Mouse (Mus musculus) retina, adult 2 months (tissue): ENCODE measurements around the gene Mob2.
A peak's percentile ranks its signal among the peaks of the same experiment; 100 is the strongest.

Experiments used
- DNase-seq: peaks from one replicate; pipeline ENCODE4 v3.0.0-alpha.2; 2012; ENCODE audit warnings: low read depth, low spot score

The Mob2 gene

DNA sequence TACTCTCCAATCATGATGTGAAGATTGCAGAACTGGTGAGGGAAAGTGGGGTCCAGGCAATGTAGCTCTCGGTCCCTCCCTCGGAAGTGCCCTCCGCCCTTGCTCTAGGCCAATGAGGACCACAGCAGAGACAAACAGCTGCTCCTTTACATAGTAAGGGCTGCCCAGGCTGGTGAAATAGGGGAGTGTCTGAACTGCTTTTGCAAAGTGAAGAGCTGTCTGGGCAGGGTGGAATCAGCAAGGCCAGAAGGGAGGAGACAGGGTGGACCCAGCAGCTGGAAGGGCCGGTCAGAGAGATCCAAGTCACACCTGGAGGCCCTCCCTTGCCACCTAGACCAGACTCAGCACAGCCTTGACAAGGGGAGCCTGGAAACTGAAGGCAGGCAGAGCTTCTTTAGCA is 34.9 kb downstream of the Mob2 start:
- DNase-seq: no peak

DNA sequence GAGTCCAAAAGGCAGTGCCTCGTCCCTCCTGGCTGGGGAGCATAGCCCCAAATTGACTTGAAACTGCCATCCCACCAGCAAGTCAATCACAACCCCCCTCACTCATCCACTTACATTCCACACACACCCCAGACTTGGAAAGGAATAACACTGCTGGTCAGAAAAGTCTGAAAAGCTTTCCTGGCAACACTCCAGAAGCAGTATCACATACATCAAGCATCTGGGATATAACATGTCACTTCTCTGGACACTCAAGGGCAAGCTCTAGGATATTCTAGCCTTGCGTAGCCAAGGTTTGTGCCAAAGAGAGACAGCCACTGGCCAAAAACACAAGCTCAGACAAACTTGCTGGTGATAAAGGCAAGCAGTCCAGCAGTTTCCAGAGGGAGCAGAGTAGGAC is 35.7 kb downstream of the Mob2 start:
- no peak for DNase-seq

GRCm38 (mm10) chr7:142020827-142021226 is 40.0 kb downstream of the Mob2 start:
- DNase-seq: no peak

GRCm38 (mm10) chr7:142019699-142020098 is 41.2 kb downstream of the Mob2 start:
- no peak for DNase-seq

DNA sequence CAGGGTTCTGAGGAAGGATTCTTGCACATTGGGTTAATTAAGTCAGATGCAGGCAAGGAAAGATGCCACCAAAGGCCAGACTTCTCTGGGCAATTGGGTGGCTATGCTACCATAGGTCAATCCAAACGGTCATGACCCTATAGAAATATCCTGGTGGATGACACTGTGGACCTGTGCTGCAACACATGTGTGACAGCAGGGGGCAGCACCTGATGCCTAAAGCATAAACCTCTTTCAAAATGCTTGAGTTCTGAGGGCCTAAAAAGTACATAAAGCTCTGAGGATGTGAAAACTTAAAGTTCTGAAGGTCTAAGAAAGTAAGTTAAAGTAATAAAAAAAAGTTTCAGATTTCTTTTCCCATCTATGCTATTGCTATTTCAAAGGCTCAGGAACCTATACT is 44.3 kb downstream of the Mob2 start:
- DNase-seq: peak; percentile 26

- no peak for DNase-seq
These were observed 59.1 kb downstream of the Mob2 start for GRCm38 (mm10) chr7:142001597-142002340.

DNA sequence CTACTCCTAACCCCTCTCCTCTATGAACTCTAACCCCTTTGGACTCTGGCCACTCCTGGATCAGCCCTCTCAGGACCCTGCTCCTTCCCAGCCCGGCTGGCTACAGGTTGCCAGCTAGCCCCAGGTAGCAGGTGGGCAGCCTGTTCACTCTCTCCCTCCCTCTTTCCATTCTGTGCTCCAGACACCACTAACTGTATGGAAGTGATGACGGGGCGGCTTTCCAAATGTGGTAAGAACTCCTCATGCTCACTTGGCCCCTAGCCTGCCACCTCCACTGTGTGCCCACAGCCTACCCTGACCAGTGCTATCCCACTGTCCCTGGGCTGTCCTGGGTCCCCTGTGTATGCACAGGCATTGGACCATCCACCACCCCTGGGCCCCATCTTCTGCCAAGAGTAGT is 60.2 kb downstream of the Mob2 start:
- no peak for DNase-seq

- DNase-seq: no peak
These were observed 66.7 kb downstream of the Mob2 start for GRCm38 (mm10) chr7:141994121-141994520.

DNA sequence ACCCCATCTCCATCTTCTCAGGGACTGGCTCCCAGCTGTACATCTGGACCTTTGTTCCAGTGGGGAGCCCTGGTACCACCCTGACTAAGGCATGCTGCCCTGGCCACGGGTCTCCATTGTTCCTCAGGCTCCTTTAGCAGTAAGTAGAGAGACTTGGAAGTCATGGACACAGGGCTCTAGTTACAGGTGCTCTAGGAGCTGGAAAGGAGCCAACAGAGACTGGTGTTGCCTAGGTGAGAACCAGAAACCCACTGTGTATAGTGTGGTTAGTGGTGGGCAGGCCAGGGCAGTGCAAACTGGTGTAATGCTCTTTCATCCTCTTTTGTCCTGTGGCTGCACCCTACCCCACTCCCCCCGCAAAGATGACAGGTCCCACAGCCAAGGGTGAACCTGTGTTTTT is 69.7 kb downstream of the Mob2 start:
- DNase-seq: no peak

DNA sequence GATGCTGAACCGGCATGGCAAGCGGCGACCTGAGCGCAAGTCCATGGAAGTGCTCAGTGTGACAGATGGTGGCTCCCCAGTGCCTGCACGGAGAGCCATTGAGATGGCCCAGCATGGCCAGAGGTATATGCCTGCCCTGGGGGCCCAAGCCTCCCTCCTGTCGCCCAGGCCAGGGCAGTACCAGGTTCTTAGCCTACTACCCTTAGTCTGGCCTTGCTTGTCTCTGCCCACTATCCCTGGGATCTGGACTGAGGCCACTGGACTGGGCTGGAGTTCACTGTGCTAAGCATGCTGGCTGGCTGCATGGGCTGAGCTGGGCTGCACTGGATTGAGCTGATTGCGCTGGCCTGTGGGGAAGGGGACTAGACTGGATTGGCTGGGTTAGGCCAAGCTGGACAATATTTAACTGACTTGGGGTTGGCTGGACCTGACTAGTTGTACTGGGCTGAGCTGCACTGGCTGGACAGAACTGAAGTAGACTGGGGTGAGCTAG is 72.5 kb downstream of the Mob2 start:
- DNase-seq: no peak

- no peak for DNase-seq
These were observed 79.6 kb downstream of the Mob2 start for GRCm38 (mm10) chr7:141981237-141981636.

DNA sequence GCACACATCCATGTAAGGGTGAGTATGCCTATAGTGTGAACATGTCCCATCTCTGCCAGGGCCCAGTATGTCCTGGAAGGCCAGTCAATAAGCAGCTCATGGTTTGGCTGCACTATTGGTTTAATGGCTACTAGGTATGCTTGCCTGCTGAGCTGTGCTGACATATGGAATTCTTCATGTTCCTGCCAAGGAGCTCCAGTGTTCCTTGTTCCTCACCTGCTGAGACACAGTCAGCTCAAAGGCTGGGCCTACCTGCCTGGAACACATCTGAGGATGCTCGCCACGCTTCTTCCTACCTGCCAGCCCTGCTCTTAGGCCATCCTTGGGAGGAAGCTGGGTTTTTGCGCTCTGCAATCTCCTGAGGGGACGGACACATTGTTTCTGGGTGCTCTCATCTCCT is 81.6 kb downstream of the Mob2 start:
- no peak for DNase-seq

GRCm38 (mm10) chr7:141978003-141978402 is 82.9 kb downstream of the Mob2 start:
- DNase-seq: no peak

DNA sequence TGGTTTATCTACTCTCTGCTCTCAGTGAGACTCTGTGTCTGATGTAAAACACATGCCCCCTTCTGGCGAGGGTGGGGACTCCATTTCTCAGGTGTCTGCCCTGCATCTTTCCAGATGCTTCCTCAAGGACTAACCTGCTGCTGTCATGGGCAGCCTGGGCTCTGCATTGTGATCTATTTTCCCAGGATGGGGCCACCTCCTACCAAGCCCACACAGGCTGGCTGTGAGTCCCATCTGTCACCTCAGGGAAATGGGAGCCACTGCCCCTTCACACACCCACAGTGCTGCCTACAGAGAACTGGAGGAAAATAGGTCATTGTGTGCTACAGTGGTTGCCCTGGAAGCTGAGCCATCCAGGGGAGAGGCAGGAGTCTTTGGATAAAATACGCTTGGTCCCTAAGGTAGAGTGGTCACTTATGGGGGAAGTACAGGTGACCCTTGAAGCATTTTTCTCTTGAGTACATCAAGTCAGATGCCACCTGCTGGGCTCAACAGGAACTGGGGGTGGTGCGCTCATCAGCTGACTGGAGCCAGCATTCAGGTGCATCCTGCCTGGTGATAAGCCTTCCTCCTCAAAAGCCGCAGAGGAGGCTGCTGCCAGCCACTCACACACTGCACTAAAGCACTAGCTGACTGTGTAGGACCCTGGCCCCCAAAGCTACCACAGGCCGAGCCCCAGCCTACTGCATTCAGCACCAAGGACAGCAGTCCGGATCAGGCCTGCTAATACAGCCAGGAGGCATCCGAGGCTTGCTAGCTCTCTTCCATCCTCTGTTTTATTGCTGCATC is 87.8 kb downstream of the Mob2 start:
- no peak for DNase-seq

- DNase-seq: no peak
These were observed 94.6 kb downstream of the Mob2 start for GRCm38 (mm10) chr7:141966281-141966680.

DNA sequence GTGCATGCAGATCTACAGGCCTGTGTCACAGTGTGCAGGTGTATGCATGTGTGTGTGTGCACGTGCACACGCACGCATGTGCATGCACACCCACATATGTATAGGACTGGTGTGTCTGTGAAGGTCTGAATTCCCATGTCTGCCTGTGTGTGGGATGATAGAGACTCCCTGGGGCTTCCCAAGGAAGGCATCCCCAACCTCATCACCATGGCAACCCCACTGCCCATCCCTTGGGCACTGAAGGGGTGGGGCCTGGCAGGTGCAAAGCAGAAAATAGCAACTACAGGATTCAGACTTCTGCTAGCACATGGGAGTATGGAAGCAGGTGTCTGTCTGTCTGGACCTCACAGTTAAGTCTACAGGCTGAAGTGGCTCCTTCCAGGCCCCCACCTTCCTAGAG is 98.3 kb downstream of the Mob2 start:
- no peak for DNase-seq

DNA sequence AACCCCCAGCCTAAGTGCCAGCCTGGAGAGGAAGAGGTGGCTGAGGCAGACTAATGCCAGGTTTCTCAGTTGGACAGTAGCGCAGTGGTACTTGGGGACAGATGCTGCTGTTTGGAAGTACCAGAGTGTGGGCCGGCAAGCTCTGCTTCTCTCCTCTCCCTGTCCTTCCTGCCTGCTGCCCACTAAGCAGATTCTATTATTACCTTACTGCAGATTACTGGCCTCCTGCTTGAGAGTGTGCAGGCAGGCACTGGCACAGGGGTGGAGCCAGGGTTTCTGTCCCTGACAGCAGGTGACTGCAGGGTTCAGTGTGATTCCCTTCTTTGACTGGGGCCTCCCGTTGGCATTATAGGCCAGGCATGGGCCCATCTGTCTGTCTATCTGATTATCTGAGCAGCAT is 99.4 kb downstream of the Mob2 start:
- peak; percentile 70 for DNase-seq

DNA sequence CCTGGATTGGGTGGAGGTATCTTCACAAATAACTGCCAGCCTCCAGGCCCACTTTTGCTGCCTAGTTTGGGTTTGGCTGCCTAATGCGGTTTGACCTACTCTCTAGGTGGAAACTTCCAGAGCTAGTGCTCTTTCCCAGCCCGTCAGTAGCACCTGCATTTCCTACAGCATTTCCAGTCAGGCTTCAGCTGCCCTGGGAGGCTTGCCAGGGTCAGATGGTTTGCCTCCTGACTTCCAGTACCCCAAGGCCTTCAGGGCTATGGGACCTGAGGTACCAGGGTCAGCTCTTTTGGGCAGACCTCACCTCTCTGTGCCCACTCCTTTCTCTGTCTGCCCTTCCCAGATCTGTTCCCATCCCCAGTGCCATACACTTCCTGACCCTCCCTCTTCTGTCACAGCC is 99.9 kb downstream of the Mob2 start:
- DNase-seq: no peak

DNA sequence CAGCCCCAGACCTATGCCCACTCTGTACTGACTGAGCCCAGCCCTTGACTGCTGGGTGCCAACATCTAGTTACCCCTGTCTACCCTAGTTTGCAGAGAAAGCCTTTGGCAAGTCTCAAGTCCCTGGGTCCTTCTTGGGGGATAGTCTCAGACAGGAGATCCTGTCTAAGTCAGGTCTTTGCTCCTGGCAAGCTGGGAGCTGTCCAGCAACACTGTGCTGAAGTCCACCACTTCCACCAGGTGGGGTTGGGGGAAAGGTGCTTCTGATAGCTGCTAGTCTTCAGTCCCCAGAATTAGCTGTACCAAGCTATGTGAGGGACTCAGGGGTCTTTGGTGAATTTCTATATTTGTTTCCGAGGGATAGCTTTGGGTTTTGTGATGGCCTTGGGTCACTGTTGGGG is 101.7 kb downstream of the Mob2 start:
- DNase-seq: no peak
